Mouse (Mus musculus): ENCODE measurements around the gene Thap11.

Gene Thap11

DNA sequence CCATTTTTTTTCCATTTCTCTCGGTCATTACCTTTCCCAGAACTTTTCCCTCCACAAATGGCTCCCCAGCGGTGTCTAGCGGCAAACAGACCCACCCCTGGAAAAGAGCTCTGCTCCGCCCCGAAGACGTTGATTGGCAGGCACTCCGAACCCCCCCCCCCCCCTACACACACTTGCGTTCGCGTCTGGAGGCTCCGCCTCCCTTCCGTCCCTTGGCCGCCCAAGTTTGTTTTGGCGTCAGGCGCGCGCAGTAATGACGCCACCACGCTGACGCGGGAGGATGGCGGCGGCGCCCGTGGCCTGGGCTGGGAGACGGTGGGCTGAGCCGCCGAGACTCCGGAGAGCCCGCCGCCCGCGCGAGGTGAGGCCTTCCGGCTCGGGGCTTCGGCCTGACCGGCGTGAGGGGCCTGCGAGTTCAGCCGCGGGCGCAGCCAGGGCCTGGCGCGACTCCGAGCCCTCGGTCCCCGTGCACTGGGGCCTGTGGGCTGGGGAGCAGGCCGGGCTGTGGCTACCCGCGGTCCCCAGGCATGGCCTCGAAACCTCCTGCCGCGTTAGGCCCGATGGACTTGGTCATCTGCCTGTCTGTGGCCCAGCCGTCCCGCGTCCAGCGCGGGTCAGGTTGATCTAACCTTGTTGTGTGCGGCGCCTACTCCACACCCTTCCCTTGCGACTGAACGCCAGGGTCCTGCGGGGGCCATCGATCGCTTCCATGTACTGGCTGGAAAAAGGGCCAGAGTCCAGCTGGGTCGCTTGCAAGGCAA is 45.4 kb downstream of the Thap11 start, which contains the start of gene Pskh1:
Pskh1 (plus strand) TSS at position 262 of the 761 bp plus-strand sequence.
- DNase-seq (ENCODE audit: low spot score in 2 of 2), result peak; percentile 89 to 90

DNA sequence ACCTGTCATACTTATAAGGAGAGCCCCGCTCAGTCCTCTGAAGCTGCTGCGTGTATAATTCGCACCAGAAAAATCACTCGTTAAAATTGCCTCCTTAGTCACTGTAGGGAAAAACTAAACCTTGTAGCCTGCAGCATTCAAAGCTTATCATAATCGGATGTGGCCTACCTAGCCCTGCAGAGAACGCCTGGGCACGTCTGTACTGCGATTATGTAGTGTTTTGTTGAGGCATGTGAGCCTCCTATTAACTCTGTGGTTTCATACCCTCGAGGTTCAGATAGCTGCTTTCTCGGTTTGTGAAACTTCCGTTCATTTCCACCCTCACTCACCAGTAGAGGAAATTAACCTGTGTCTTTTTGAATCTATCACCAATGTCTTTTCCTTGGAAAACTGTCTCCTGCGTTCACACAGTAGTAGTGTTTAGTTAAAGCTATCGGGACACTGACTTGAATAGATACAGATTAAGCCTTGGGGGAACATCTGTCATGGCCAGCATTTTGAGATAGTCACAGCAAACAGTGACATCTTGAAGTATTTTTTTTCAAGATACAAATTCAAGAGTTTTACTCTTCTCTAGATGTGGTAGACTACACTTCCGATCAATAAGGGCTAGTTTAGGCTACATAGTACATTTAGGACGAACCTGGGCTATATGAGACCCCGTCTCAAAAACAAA is 46.1 kb downstream of the Thap11 start:
- DNase-seq (ENCODE audit: low spot score in 2 of 2), result peak in 1 of 2 experiments; percentile 25
